Mouse (Mus musculus): Measurements from ENCODE around the gene Blvrb.

GRCm38 (mm10) chr7:27428002-27428401, 19.8 kb upstream of the Blvrb start:
- TF ChIP-seq CTCF (IDR thresholded peaks at IDR 0.05; ENCODE audit: insufficient read depth, low read length) (no peak), POLR2A (IDR thresholded peaks at IDR 0.05; ENCODE audit: borderline replicate concordance, extremely low read depth, low read depth, low read length) (no peak)

Measured in lung, adult 2 months (tissue).